Mouse (Mus musculus) heart, postnatal 0 days (tissue): ENCODE results near the gene Efemp2.

Source experiments
- CTCF ChIP-seq: IDR thresholded peaks from 2 replicates; pipeline ENCODE4 v1.5.1; 2016; ENCODE audit warnings: antibody characterized with exemption, control low read depth, low read depth
- EP300 ChIP-seq: IDR thresholded peaks from 2 replicates; pipeline ENCODE4 v1.6.1; 2016; ENCODE audit warnings: antibody characterized with exemption, low read depth

GRCm38 (mm10) chr19:5503687-5504086 lies 29.9 kb downstream of the Efemp2 start, which contains the start of gene 1700020D05Rik:
- no peak for TF ChIP-seq CTCF
- no peak for TF ChIP-seq EP300
